Mouse (Mus musculus) erythroblast, embryonic 14.5 days (primary cell): Measurements from ENCODE around the gene Gm11487.

ENCODE experiments used
- GATA1 ChIP-seq: IDR thresholded peaks from 2 replicates; pipeline ENCODE4 v1.6.1; 2012; ENCODE audit warnings: low read length, inconsistent platforms, mixed read lengths
- TAL1 ChIP-seq: IDR thresholded peaks from 3 replicates; pipeline ENCODE4 v1.6.1; 2012; ENCODE audit warnings: low read length, inconsistent platforms, mixed read lengths

GRCm38 (mm10) chr4:73366534-73366933 is 38.3 kb downstream of the Gm11487 start:
- TF ChIP-seq GATA1, result no peak
- TF ChIP-seq TAL1, result no peak
